Mouse (Mus musculus) urinary bladder, postnatal 36 days (tissue): ENCODE measurements at regions not wholly inside any gene's neighbourhood (a gene's known extent, or its start where the extent isn't known, plus 50 kb on each side); places are given as distances from the start of the nearest gene placed in this dataset.
"Not testable (repeated sequence)": the region's sequence is repeated elsewhere in the genome, so short reads cannot be mapped to it uniquely, and the experiment has no call there.

Source experiments
- DNase-seq, 2 experiments: peaks; one replicate each; pipeline ENCODE4 v3.0.0; 2022; ENCODE audit warnings: low spot score in 2 of 2, mixed read lengths in 1 of 2

GRCm38 (mm10) chr17:69821473-69821872, 147.4 kb upstream of the Dlgap1 start:
- DNase-seq, result no peak

- DNase-seq, result no peak
Measured at GRCm38 (mm10) chr17:69821901-69822300, 147.0 kb upstream of the Dlgap1 start.

- no peak for DNase-seq
Measured at GRCm38 (mm10) chr17:69822921-69823320, 146.0 kb upstream of the Dlgap1 start.

GRCm38 (mm10) chr17:69841308-69841707, 127.6 kb upstream of the Dlgap1 start:
- DNase-seq, result no peak

- DNase-seq, result no peak
Measured at GRCm38 (mm10) chr17:69848306-69848705, 120.6 kb upstream of the Dlgap1 start.

GRCm38 (mm10) chr17:69850075-69850474, 118.8 kb upstream of the Dlgap1 start:
- no peak for DNase-seq

GRCm38 (mm10) chr17:69879958-69880357, 88.9 kb upstream of the Dlgap1 start:
- not testable (repeated sequence) for DNase-seq

- no peak for DNase-seq
Measured at GRCm38 (mm10) chr17:69893980-69894379, 74.9 kb upstream of the Dlgap1 start.
